In the genomic region with DNA sequence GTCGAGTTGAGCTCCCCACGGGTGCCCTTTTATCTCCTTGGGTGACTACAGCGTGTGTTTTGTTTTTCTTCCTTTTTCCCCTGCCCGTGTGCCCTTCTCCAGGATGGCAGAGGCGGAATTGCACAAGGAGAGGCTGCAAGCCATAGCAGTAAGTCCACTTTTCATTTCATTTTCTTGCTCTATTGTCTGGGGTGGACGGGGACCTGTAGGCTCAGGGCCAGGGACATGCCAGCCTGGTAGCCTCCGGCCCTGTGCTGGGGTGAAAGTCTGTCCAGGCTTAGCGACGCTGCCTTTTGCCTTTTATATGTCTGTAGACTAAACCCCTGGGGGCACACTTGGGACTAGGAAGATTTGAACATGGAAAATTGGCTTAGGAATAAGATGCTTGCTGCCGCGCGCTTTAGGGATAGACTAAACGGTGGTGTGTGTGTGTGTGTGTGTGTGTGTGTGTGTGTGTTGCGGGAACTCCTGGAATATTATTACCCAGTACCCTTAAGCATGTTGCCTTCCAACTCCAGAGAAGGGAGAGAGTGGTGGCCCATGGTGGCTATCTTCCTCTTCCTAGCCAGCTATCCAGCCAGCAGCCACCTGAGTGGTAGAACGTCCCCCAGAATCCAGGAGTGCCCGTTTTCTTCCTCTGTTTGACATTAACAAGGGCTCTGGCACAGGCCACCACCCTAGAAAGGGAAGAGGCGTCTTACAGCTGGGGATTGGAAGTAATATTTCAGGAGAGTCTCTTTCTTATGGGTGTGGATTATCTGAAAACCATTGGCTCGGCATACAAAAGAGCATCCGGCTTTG, we compare ENCODE assay signal across 8 mouse cellular contexts. TPM values are rescaled to one million over a fixed set of nuclear protein-coding genes. Genes with fewer than 3 reads are reported as not detected.
DNase-seq lines count a peak whose midpoint lies in the region; ATAC-seq lines count a peak whose summit lies in the region.

No protein-coding gene starts in this region.

- H3K4me2 ChIP-seq in kidney, embryonic 16.5 days (replicated peaks; ENCODE audit: low read depth, low read length): peak overlapping the region; percentile 93
- peak overlapping the region; percentile 96 for H3K4me2 ChIP-seq in hindbrain, embryonic 16.5 days (ENCODE audit: low read length)
- H3K4me2 ChIP-seq in neural tube, embryonic 11.5 days (ENCODE audit: low read depth): peak overlapping the region; percentile 92

- H3K4me3 ChIP-seq in kidney, embryonic 16.5 days (ENCODE audit: low read length): peak overlapping the region; percentile 66
- H3K4me3 ChIP-seq in embryonic facial prominence, embryonic 10.5 days: peak overlapping the region; percentile 79
- H3K4me3 ChIP-seq in hindbrain, embryonic 16.5 days (ENCODE audit: low read length): peak overlapping the region; percentile 75
- peak overlapping the region; percentile 50 for H3K4me3 ChIP-seq in neural tube, embryonic 11.5 days (ENCODE audit: low read depth, low read length)

- no peak; the same call in 1 of the 2 replicates for ATAC-seq in kidney, embryonic 16.5 days (ENCODE audit: low FRiP score, low TSS enrichment)
- peak; percentile 58 for ATAC-seq in hindbrain, embryonic 16.5 days
- no peak for ATAC-seq in neural tube, embryonic 11.5 days (ENCODE audit: insufficient read depth, low FRiP score, low TSS enrichment)

- DNase-seq in kidney, adult 11 months: no peak
- DNase-seq in embryonic facial prominence, embryonic 10.5 days (ENCODE audit: low spot score): peak; percentile 55
- DNase-seq in neural tube, embryonic 11.5 days (ENCODE audit: low spot score): no peak
- no peak for DNase-seq in layer of hippocampus, postnatal 36 days
- DNase-seq in c-Kit-positive CD71-positive TER-119-positive erythroid progenitor cells, embryonic 14.5 days (ENCODE audit: low spot score): no peak
- no peak for DNase-seq in adrenal gland, postnatal 36 days

- peaks cover 10% of the 10 kb centered on the region for H3K27me3 ChIP-seq in kidney, embryonic 16.5 days (ENCODE audit: insufficient read depth, low read length)
- peaks cover 26% of the 10 kb centered on the region for H3K27me3 ChIP-seq in embryonic facial prominence, embryonic 10.5 days (replicated peaks; ENCODE audit: low read depth, poor library complexity, severe bottlenecking)
- no peaks in the 10 kb centered on the region for H3K27me3 ChIP-seq in hindbrain, embryonic 16.5 days (replicated peaks; ENCODE audit: control insufficient read depth, insufficient read depth, low read length)
- H3K27me3 ChIP-seq in neural tube, embryonic 11.5 days (ENCODE audit: control insufficient read depth, insufficient read depth, low read length): no peaks in the 10 kb centered on the region

- 52% methylated on average over 19 of the region's 19 CpGs for WGBS in kidney, embryonic 16.5 days
- 39% methylated on average over 19 of the region's 19 CpGs for WGBS in embryonic facial prominence, embryonic 10.5 days
- 44% methylated on average over 19 of the region's 19 CpGs for WGBS in hindbrain, embryonic 16.5 days
- 53% methylated on average over 19 of the region's 19 CpGs for WGBS in neural tube, embryonic 11.5 days

- H3K4me1 ChIP-seq in kidney, embryonic 16.5 days (ENCODE audit: insufficient read depth, low read length): peaks cover 15% of the 10 kb centered on the region
- H3K4me1 ChIP-seq in embryonic facial prominence, embryonic 10.5 days: peaks cover 35% of the 10 kb centered on the region
- peaks cover 13% of the 10 kb centered on the region for H3K4me1 ChIP-seq in hindbrain, embryonic 16.5 days (ENCODE audit: control insufficient read depth, insufficient read depth, low read depth, low read length)
- no peaks in the 10 kb centered on the region for H3K4me1 ChIP-seq in neural tube, embryonic 11.5 days (ENCODE audit: control insufficient read depth, insufficient read depth, low read length)

- no peaks in the 10 kb centered on the region for H3K36me3 ChIP-seq in kidney, embryonic 16.5 days (ENCODE audit: insufficient read depth, low read length)
- no peaks in the 10 kb centered on the region for H3K36me3 ChIP-seq in embryonic facial prominence, embryonic 10.5 days (replicated peaks)
- no peaks in the 10 kb centered on the region for H3K36me3 ChIP-seq in hindbrain, embryonic 16.5 days (ENCODE audit: control insufficient read depth, insufficient read depth, low read length)
- H3K36me3 ChIP-seq in neural tube, embryonic 11.5 days (ENCODE audit: control insufficient read depth, insufficient read depth, low read length): no peaks in the 10 kb centered on the region

- peak overlapping the region; percentile 27; the same call in 1 of the 2 replicates for H3K27ac ChIP-seq in kidney, embryonic 16.5 days (ENCODE audit: low read length)
- H3K27ac ChIP-seq in embryonic facial prominence, embryonic 10.5 days (replicated peaks): peak overlapping the region; percentile 94
- H3K27ac ChIP-seq in hindbrain, embryonic 16.5 days (ENCODE audit: low read depth, low read length): peak overlapping the region; percentile 83
- H3K27ac ChIP-seq in neural tube, embryonic 11.5 days (ENCODE audit: low read depth, low read length): no peak overlapping the region

- no peaks in the 10 kb centered on the region for H3K9me3 ChIP-seq in kidney, embryonic 16.5 days (ENCODE audit: low read length)
- H3K9me3 ChIP-seq in embryonic facial prominence, embryonic 10.5 days: no peaks in the 10 kb centered on the region
- no peaks in the 10 kb centered on the region for H3K9me3 ChIP-seq in hindbrain, embryonic 16.5 days (ENCODE audit: control insufficient read depth, low read length)
- no peaks in the 10 kb centered on the region for H3K9me3 ChIP-seq in neural tube, embryonic 11.5 days (ENCODE audit: control insufficient read depth, low read length)

- peak overlapping the region; percentile 74 for H3K9ac ChIP-seq in kidney, embryonic 16.5 days (replicated peaks; ENCODE audit: low read length)
- peak overlapping the region; percentile 86 for H3K9ac ChIP-seq in hindbrain, embryonic 16.5 days (ENCODE audit: low read depth, low read length)
- H3K9ac ChIP-seq in neural tube, embryonic 11.5 days (ENCODE audit: low read length): peak overlapping the region; percentile 69

RNA-seq across cellular contexts. Expression of gene Pakap, which starts 0.5 kb away (rescaled TPM):
- polyA plus RNA-seq in kidney, embryonic 16.5 days (2015; fragmentation: Nextera tagmentation; extraction: Ambion mirVana): 21.4 and 21.8 TPM in 2 replicates
- 25.3 and 25.8 TPM in 2 replicates for polyA plus RNA-seq in embryonic facial prominence, embryonic 10.5 days (2016; fragmentation: Nextera tagmentation; extraction: Ambion mirVana)
- 14.0 and 14.1 TPM in 2 replicates for polyA plus RNA-seq in hindbrain, embryonic 16.5 days (2015; fragmentation: Nextera tagmentation; extraction: Ambion mirVana)
- polyA plus RNA-seq in neural tube, embryonic 11.5 days (2014; fragmentation: Nextera tagmentation; extraction: Ambion mirVana): 20.8 and 21.1 TPM in 2 replicates
- total RNA-seq in layer of hippocampus, postnatal 36 days (2021): 10 to 100 TPM; 18.3 to 23.7 TPM
- total RNA-seq in adrenal gland, postnatal 36 days (2021): 100 to 1,000 TPM in 1 of 2 experiments, 10 to 100 TPM in 1; 40.6 to 108 TPM
